Mouse (Mus musculus): ENCODE data around the gene Taldo1.

The Taldo1 gene

DNA sequence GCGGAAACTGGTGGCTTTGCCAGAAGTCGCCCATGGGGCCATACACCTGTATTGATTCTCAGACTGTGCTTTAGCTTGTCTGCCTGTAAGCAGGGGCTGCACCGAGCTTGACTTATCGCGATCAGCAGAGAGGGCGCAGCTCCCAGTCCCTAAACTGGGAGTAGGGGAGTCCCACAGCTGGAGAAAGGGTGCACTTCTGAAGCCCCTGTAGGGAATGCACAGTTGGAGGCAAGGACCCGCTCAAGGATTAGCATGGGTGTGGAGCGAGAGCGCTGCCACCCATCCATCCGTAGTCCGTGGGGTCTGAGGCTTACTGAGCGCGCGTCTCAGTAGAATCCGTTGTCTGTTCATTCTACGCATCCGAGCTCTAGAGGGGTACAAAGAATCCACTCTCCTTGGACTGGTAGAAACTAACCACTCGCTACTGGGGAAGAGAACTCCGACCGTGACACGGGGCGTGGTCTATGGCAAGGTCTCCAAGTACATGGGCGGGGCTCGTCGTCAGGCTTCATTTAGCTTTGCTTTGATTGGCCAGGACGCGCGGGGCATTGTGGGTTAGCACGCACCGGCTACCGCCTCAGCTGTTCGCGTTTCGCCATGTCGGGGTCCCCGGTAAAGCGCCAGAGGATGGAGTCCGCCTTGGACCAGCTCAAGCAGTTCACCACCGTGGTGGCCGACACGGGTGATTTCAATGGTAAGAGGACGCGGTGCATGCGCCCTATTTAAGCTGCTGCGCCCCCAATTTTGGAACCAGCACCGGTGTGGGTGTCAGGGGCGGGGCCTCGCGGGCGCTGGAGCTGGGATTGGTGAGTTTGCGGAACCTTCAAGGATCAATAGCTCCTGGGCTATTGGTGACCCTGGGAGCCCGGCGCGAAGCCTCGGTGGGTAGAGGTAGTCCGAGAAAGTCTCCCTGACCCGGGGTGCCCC is at the start of gene Taldo1:
Taldo1 (plus strand) TSS at position 575 of the 927 bp plus-strand sequence.
- DNase-seq = peak; percentile 96 to 98

DNA sequence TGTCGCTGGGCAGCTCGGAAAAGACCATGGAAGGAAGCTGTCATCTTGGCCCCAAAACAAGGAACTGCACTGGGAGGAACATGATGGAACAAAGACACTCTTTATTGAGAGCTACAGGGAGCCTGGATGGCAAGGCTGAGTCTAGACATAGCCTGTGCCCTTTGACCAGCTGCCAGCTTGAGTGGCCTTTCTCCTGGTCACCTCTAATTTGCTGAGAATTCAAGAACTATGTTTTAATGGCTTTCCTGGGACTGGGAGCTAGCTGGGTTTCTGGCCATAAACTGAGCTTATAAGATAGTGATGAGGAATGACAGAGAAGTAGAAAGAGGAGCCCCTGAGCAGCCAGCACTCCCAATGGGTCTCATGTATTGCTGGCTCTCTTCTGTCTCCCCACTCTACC is 48.8 kb upstream of the Taldo1 start:
- no peak for DNase-seq

DNA sequence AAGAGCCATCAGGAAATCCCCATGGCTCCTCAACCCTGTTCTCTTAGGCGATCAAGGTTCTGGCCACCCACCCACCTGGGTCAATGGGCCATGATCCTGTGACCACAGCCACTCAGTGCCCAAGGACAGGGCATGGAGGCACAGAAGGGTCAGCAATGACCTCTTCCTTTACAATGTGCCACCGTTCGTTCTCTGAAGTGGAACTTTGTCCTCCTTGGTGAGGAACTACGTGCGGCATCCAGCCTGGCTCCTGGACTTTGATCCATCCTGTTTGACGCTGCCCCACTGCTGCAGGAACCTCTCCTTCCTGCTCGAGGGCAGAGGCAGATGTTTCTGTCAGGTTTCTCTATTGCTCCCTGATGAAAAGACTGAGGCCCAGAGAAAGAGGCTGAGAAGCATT is 48.3 kb upstream of the Taldo1 start:
- DNase-seq = no peak

- DNase-seq = no peak
Measured at GRCm38 (mm10) chr7:141344787-141345186, 47.2 kb upstream of the Taldo1 start.

GRCm38 (mm10) chr7:141351061-141351460 is 40.9 kb upstream of the Taldo1 start:
- no peak for DNase-seq

GRCm38 (mm10) chr7:141355051-141355450 is 36.9 kb upstream of the Taldo1 start:
- DNase-seq = peak; percentile 33 to 53

DNA sequence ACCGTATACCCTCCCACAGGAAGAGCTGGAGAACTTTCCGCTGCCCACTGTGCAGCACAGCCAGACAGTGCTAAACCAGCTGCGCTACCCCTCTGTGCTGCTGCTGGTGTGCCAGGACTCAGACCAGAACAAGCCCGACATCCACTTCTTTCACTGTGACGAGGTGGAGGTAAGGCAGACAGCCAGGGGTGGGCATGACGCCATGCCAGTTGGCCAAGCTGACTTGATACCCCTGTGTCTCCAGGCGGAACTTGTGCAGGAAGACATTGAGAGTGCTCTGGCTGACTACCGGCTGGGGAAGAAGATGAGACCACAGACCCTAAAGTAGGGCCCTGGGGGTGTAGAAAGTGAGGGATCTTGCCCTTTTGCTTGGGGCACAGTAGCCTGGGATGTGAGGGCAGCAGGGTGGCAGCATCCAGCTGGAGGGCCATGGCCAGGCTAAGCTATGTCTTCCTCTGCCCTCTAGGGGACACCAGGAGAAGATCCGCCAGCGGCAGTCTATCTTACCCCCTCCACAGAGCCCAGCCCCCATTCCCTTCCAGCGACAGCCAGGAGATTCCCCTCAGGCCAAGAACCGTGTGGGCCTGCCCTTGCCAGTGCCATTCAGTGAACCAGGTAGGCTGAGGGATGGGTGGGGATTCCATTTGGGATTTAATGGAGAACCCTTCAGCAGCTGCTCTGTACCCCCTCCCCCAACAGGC is 36.2 kb upstream of the Taldo1 start:
- DNase-seq = peak; percentile 42 to 43

- DNase-seq = peak in 1 of 2 experiments; percentile 19
Measured at GRCm38 (mm10) chr7:141356971-141357370, 35.0 kb upstream of the Taldo1 start.

- peak; percentile 70 to 77 for DNase-seq
Measured at GRCm38 (mm10) chr7:141361510-141361909, 30.5 kb upstream of the Taldo1 start.

DNA sequence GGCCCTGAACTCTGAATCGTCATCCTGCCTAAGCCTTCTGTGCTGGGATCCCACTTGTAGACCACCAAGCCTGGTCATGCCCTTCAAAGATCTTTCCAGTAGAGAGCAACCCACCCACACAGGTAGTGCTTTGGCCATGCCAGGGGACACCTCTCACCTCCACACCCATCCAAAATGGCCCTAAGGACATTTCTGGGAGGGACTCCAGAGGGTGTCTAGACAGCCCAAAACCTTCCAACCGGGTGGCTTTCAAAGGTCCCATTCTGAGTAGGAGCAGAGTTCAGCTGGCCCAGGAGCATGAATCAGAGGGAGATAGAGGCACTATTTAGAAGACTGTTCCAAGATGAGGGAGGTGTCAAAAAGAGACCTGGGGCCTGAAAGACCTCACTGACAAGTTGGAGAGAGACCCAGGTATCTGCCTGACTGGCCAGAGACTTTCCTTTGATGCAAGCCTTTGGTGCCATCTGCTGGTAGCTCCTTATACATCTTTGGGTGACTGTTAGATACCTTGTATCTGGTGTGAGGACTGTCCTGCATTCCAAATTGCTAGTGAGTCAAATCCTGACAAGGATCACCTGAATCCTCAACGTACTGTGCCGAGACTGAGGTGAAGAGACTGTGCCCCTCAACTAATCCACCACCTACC is 28.8 kb upstream of the Taldo1 start:
- DNase-seq = peak; percentile 87

DNA sequence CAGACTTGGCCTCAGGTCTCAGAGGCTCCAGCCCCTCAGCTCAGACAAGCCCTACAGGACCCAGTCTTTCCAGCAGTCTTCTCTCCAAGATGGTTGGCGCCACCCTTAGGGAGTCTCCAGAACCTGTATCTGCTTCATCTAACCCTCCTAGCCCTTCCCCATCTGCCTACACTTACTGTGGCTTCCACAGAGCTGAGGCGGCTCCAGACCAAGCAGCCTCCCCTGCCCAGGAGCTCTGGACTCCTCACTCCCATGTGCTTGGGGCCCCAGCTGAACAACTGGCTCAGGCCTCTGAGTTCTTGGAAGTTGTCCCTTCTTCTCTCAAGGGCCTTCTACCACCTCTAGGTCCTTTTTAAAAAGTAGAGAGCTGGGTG is 28.3 kb upstream of the Taldo1 start:
- DNase-seq = no peak

DNA sequence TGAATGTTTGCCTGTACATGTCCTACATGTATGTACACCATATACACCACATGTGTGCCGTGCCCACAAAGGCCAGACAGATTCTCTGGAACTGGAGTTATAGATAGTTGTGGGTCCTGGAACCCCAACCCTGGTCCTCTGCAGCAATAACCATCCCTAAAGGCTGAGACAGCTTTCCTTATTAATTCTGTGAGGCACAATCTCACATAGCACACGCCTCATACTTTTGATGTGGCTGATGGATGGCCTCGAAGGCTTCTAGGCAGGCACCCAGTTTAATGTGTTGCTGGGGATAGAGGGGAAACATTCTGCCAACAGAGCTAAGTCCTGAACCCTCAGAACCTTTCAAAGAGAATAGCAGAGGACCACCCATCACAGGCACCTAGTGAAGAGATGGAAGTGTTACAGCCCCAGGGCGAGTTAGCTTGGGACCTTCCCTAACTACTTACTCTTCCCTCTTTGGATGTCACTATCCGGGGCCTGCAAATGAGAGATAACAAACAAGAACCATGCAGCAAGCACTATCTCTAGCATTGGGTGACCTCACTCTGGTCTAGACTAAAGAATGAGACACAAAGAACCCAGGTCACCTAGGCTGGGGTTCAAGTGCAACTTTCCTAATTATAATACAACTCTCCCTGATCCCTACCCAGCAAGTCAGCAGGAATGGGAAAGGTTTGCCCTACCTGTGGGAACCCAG is 27.5 kb upstream of the Taldo1 start:
- DNase-seq = no peak

DNA sequence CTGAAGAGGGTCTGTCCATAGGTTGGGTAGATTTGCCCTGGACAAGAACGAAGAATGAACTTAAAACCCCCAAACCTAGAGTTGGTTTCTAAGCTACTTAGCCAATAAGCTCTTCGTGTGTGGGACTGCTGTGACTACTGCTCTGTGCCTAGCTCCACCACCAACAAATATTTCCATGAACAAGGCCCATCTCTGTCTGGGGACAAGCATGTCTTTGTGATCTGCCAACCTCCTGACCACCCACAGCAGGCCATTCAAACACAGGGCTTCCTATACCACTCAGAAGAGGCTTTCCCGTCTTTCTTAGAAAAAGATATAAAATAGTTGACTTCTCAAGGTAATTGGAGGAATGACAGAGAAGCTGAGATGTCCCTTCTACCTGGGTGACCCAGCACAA is 27.0 kb upstream of the Taldo1 start:
- DNase-seq = no peak

DNA sequence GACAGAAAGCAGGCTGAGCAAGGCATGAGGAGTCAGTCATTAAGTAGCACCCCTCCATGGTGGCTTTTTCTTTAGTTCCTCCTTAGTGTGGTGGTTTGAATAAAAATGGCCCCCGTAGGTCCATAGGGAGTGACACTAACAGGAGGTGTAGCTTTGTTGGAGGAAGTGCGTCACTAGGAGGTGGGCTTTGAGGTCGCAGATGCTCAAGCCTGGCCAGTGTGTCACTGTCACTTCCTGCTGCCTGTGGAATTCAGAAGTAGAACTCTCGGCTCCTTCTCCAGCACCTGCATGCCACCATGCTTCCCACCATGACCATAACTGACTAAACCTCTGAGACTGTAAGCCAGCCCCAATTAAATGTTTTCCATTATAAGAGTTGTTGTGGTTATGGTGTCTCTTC is 24.6 kb upstream of the Taldo1 start:
- DNase-seq = no peak

DNA sequence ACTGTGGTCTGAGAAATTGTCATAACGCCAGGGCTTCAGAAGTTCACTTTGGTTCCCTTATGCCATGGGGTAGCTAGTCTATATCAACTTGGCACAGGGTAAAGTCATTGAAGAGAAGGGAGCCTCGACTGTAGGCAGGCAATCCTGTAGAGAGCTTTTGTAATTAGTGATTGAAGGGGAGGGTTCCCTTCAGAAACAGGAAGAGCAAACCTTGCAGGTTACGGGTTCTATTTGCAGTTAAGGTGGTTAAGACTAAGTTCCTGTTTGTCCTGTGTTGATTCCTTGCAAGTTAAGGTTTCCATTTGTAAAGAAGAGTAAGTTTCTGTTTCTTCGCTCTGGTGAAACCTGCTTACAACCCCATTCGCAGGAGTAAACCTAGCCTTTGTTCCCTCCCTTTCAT is 22.1 kb upstream of the Taldo1 start:
- DNase-seq = no peak

- DNase-seq = no peak
Measured at GRCm38 (mm10) chr7:141371942-141372595, 19.9 kb upstream of the Taldo1 start.

GRCm38 (mm10) chr7:141373611-141374010 is 18.4 kb upstream of the Taldo1 start:
- no peak for DNase-seq

GRCm38 (mm10) chr7:141374399-141374798 is 17.6 kb upstream of the Taldo1 start:
- DNase-seq = no peak

- no peak for DNase-seq
Measured at GRCm38 (mm10) chr7:141379584-141379983, 12.4 kb upstream of the Taldo1 start.

DNA sequence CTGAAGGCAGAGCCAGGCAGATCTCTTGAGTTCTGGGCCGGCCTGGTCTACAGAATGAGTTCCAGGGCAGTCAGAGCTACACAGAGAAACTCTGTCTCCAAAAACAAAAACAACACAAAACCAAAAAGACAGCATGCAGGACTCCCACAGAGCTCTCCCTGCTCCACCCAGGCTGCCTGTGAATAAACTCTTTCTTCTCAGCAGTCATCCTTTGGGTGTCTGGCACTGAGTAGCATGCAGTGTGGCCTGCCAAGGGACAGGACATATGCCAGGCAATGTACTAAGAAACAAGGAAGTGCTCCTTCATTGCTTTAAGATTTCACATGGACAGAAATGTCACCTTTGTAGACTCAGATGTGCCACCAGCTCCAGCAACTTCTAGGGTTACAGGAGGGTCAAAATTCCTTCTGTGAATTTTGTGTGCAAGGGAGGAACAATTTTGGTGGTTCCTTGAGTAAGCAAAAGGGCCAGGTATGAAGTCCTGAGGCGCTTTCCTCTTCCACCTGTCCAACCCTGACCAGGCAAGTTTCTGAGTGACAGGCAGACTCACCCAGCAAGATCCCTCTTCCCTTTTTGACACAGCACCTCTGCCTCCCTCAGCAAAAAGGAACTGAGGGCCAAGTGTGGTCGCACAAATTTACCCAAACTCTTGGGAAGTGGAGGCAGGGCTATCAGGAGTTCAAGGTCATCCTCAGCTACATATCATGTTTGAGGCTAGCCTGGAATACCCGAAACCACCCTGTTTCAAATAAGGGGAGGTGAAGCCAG is 10.7 kb upstream of the Taldo1 start:
- no peak for DNase-seq

- DNase-seq = no peak
Measured at GRCm38 (mm10) chr7:141387807-141388486, 4.1 kb upstream of the Taldo1 start.

All from cerebellum, adult 18-20 months (tissue).